Mouse (Mus musculus) gastrocnemius, postnatal 25 days (tissue): Measurements from ENCODE around the gene Ovca2. TPM values are rescaled to one million over a fixed set of nuclear protein-coding genes. Genes with fewer than 3 reads are reported as not detected.

Source experiments
- DNase-seq: peaks from one replicate; pipeline ENCODE4 v3.0.0; 2022
- total RNA-seq, 2 experiments: library from RNA; stranded (reverse); gene quantifications; 1 replicate in 1 of 2; 2 replicates in 1 of 2; pipeline ENCODE4 v1.2.3; 2021

Ovca2 gene
- total RNA-seq, 2 experiments from 2014 or later: 2.8 to 3.3 TPM

DNA sequence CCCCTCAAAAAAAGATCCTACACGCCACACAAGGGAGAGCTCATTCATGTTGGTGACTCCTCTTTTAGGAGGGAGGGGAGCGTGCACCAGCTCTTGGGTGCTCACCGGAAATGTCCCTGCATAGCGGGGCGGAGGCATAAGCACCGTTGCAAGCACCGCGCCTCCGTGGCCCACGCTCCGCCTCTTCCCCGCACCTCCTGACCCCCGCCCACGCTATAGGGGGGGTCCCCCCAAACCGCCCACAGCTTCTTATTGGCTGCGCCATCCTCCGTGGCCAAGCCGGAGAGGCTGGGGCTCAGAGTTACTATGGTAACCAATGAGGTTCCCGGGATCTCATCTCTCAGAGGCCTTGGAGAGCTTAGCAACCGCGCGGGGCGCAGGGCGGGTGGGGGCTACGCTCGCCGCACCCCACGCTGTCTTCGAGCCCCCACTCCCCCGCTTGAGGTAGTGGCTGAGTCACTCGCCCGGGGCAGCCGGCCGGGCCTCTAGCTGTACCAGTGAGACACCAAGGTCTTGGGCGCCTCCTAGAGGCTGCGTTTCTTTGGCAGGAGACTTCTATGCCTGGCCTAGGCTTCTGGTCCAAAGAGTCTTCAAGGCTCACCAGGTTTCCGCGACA is 8.4 kb downstream of the Ovca2 start:
- DNase-seq: peak; percentile 87

DNA sequence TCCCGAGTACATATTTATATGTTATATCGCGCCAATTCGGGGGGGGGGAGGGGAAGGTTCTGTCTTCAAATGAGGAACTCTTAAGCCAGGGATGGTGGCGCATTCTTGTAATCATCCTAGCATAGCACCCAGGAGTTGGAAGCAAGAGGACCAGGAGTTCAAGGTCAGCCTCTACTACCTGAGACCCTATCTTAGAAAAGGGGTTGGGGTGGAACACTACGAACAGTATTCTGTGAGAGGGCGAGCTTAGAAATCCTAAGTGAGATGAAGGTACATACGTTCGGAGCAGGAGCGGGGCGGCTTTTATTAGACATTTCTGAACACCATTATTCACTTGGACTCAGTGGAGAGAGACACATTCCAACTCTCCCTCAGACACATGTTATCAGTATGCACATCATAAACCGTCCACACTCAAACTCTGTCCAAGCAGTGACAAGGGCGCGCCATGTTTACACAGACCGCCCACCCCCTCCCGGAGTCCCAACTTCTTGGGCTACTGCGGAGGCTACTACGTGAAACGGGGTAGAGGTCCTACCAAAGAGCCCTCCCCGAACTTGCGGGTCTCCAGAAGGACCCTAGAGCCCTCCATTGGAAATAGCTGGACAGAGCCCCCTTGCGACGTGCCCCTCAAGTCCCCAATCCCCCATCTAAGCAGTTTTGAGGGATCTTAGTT is 9.1 kb downstream of the Ovca2 start, which contains the start of gene Hic1:
TSS of gene Hic1 (minus strand) at position 115 of the 676 bp plus-strand sequence.
- no peak for DNase-seq

DNA sequence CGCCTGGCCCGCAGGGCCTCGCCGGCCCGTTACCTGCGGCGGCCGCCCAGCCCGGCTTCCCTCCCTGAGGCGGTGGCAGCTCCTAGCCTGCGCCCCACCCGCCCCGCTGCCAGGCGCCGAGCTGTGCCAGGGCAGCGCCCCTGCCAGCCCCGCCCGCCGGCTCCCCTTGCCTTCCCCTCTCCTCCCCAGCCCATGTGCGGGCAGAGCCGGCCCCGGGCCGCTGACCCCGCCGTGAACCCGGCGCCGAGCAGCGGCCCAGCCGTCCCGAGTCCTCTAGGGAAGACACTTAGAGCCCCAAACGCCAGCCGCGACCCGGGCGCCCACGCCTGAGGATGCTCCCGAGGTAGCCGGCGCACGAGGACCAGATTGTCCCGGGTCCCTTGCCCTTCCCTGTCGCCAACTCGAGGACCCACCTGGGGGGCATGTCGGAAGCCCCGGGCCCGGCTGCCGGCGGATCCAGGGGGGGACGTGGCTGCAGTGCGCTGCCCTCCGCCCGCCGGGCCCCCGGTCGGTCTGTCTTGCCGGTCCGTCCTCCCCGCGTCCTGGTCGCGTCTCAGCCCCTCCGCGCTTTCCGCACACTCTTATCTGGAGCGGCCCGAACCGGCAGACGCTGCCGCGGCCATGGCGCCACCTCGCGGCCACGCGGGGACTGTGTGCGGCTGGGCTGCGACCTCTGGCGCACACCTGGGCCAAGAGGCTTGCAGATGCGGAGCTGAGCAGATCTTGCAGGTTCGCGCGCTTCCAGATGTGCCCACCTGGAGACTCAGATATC is 9.9 kb downstream of the Ovca2 start:
- peak; percentile 86 for DNase-seq

DNA sequence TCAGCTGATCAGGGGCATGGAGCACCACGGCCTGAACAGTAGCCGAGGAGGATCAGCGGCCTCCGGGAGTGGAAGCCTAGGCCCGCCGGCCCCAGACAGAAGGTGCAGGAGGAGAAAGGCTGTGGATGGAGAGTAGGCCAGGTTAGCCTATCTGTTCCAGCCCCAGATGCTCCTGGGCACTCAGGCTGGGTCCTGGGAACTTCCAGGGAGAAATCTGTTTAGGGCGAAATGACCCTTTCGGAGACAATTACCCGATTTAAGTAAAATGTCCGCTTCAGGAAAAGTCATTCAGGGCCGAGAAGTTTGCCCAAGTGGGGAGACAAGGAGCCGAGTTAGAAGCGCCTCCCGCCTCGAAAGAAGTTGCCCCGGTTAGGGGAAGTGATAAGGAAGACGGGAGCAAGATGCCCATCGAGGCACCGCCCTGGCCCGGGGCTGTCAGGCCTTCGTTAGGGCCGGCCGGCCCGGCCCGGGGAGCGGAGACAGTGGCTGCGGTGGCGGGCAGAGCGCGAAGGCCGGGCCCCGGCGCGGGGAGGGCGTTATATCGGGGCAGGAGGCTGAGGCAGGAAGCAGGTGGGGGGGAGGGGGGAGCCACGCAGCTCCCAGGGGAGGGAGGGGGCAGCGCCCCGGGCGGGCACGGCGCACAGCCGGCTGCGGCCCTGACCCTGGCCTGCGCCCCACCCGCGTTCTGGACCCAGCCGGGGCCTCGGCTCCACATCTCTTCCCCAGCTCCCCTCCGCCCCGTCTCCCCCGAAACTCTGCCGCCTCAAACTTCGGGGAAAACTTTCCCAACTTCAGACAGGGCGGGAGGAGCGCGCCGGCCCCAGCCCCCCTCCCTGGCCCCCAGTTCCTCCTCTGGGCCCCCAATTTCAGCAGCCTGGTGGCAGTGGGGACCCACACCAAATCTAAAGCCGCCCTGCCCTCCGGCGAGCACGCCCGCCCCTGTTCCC is 10.7 kb downstream of the Ovca2 start:
- DNase-seq: peak; percentile 70

DNA sequence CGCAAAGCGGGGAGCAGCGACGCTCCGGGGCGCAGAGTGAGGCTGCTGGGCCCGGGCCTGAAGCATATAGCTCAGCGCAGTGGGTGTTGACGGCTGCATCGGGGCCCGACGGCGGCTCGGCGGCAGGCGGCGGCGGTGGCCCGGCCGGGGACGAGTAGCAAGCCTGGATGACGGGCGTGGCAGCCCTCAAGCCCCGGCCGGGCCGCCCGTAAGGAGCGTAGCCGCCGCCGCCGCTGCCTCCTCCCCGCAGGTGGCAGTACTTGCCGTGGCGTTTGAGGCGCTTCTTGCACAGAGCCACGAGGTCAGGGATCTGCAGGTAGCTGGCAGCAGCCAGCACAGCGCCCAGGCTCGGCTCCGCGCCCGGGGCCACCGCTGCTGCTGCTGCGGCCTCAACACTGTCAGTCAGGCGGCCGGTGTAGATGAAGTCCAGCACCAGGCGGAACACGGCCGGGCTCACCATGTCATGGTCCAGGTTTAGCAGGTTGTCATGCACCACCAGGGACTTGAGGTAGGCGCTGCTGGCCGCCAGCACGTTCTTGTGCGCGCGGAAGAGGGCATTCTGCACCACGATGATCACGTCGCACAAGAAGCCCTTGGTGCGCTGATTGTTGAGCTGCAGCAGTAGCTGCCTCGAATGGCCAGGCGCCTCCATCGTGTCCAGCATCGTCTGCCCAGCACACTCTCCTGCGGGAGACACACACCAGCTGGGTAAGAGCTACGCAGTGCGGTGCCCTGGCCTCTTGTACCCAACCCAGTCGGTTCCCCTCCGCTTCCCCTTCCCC is 11.6 kb downstream of the Ovca2 start:
- peak; percentile 41 for DNase-seq

DNA sequence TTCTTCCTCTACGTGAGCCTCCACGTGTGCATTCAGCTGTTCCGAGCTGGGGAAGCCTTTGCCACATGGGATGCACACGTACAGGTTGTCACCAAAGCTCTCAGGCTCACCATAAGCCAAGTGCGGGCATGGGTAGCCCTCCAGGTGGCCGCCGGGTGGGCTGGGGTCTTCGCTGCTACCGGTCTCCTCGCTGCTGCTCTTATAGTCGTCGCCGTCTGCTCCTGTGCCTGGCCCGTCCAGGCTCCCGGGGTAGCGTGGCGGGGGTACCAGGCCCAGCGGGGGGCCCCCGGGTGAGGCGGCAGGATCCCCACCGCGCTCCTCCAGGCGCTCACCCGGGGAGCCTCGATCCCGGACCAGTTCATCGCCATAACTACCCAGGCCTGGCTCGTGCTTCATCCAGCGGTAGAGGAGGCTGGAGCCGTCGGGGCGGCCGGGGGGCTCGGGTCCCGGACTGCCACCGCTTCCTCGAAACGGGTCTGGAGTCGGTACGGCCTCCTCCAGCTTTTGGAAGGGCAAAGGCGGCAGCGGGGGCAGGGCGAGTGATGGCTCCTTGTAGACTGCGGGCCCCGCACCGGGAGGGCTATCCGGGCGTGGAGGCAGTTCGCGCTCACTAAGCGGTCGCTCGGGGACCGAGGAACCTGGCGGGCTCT is 12.3 kb downstream of the Ovca2 start:
- peak; percentile 27 for DNase-seq

DNA sequence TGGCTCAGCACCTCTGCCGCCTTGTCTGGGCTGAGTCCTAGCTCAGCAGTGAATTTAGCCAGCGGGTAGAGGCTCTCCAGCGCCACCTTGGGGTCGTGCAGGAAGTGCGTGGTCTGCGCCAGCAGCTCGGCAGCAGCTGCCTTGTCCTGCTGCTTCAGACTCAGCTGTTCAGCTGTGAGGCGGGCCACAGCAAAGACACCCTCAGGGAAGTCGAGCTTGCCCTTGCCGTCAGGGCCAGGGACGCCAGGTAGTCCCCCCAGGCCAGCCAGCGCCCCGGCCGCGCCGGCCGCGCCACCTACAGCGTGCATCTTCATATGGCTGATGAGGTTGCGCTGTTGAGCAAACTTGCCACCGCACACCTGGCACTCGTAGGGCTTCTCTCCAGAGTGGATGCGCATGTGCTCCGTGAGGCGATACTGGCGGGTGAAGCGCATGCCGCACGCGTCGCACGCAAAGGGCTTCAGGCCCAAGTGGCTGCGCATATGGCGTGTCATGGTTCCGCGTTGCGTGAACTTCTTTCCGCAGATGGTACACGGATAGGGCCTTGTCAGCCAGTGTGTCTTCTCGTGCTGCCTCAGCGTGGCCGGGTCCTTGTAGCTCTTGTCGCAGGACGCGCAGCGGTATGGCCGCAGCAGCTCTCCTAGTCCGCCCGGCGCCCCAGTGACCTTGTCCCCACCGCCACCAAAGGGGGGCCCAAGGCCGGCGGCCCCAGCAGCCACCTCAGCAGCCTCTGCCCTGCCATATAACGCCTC is 13.0 kb downstream of the Ovca2 start:
- DNase-seq: peak; percentile 79

DNA sequence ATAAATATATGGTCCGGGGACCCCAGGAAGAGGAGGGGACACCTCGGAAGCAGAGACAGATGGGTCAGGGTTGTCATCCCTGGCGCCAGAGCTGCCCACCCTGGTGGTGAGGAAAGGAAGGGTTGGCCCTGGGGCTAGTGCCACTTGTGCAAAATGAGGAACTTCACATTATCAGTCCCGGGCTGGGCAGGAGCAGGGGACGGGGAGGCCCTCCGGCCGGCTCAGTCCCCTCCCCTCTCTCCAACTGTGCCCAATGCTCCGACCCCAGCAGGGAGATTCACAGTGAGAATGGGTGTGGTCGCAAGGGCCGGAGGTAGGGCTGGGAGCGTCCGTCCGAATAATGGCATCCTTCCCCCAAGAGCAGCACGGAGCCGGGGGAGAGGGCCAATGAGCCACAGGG is 13.9 kb downstream of the Ovca2 start:
- no peak for DNase-seq

DNA sequence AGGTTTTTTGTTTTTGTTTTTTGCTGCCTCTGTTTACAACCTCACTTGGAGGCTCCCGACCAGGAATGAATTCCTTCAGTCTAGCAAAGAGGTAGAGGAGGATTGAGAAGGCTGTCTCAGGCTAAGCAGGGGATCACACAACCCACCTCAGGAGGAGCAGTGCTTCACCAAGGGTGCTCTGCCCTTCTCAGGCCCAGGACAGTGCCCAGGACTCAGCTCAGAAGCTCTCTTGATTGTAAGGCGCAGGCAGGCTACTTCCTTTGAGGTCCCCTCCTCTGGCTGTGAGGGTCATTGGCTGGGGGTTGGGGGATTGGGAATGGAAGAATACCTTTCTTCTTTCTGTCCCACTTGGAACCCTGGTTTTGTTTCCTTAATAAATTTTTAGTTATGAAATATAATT is 14.6 kb downstream of the Ovca2 start:
- no peak for DNase-seq

DNA sequence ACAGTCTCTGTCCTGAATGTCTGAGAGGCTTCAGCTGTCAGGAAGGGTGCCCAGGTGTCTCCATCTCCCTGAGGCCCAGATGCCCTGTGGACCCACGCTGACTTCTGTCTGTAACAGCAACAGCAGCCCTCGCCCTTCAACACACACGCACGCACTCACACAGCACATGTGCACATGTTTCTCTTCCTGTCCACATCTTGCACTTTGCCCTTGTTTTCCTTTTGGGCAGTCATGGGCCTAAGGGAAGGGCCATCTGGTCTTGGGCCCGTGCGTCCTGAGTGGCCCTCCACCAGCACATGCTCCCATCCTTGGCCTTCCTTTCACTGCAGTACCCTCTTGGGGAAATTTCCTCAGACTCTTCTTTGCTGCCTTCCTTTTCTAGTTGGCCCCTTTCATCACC is 15.3 kb downstream of the Ovca2 start:
- no peak for DNase-seq

DNA sequence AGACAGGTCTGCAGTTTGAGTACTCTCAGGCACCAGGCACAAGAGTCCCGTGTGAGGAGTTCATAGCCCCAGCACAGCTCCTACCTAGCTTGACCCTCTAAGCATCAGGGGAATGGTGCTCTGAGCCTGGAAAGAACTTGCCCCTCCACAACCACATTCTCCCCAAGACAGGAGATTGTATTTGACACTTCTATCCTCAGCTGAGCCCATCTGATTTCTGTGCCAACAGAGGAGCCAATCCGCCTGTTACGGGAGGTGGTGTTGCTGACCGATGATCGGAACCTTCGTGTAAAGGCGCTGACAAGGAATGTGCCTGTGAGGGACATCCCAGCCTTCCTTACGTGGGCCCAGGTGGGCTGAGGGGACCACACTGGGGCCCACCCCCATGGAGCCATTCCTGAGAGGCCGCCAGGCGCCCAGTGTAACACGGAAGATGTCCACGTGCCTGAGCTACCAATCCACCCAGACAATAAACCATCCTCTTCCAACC is 16.0 kb downstream of the Ovca2 start:
- no peak for DNase-seq

DNA sequence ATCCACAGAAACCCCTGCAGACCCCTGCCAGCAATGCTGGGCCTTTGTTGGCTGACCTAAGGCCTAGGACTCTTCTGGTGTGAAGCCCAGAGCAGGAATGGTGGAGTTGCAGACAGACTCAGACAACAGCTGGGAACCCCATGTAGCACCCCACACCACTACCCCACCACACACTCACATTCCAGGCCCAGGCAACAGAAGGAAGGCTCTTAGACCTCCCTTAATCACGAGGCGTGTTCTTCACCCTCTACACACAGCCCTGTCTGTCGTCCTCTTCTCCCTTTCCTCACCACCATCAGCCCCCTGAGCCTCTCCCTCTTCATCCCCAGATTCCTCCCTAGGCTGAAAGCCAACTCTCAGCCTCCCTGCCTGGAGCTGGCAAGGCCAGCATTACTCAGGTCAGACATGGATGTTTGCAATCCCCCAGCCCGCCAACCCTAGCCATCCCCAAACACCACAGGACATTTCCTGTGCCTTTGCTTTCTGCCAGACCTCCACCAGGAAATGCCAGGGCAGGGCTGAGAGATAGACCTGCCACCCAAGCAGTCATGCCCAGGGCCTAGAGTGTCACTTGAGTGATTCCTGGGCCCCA is 17.1 kb downstream of the Ovca2 start:
- DNase-seq: no peak

DNA sequence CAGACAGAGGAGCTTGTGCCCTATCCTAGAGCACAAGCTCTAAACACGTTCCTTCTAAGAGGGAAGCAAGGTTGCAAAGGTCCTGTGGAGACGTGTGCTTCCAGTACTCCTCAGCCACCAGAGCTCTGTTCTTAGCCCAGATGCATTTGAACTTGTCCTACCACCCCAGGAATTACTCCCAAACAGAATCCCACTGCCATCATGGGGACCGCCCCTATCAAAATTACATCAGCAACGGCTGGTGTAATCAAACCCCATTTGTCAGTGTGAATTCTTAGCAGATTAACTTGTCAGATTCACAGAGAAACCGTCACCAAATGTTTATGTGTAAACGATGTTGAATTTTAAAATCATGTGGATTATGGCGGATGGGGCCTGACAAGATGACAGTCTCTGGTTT is 17.7 kb downstream of the Ovca2 start:
- no peak for DNase-seq

DNA sequence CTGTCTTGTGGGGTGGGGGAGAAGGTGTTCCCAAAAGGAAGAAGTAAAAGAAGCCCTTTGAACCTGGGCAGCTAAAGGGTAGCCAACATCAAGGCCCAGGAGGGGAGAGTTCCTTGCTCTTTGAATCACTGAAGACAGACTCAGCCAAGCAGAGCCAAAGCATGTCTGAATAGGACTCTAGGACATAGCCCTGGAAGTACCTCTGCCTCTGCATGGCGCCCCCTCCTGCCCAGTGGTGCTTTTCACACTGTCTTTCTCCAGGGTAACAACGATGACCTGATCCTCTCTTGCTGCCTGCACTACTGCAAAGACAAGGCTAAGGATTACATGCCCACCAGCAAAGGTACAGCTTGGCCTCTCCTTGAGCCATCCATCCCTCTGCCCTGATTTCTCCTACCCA is 19.1 kb downstream of the Ovca2 start:
- no peak for DNase-seq

DNA sequence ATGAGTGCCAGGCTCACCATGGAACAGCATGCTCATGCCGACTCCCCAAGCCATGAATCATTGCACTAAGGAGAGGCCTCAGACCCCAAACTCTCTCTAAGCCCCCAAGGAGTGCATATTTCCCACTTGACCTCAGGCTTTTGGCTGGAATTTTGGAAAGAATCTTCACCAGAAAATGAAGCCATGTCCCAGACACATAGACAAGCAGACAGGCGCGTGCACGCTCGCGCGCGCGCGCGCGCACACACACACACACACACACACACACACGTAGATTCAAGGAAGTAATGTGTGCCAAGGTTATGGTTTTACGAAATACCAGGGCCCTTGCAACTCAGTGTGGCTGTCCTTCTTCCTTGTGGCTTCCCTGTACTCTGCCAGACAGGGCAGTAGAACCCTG is 20.2 kb downstream of the Ovca2 start:
- DNase-seq: no peak

DNA sequence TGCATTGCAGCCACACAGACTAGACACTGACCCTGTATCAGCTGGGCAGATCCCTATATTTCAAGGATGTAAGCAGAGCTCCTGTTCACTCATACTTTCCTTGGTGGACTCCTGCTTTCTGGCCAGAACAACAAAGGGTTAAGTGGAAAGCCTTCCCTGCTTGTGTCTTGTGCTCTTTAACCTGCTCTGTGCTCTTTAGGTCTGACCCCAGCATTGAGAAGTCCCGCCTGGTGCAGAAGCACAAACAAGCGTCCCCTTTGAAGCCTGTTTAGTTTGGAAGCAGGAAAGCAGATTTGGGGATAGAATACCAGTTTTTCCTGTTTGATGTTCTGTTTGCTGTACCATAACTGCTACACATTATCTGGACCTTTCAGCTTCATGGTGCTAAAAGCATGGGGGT is 20.7 kb downstream of the Ovca2 start:
- no peak for DNase-seq

DNA sequence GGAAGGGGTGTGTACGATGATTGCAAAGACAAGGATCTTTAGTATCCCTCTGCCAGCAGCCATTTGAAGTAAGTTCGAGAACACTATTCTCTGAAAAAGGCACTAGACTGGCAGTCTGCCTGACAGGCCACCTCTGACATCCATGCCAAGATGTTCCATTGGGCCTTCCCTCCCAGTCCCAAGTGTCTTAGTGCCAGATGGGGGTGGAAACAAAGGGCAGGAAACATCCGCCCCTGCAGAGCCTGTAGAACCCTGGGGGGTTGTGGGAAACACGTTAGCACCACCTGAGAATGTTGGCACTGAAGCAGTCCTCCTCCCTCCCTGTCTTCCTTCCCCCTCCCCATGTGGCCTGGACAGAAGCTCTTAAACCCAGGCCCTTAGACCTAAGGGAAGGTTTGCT is 21.6 kb downstream of the Ovca2 start:
- DNase-seq: no peak

DNA sequence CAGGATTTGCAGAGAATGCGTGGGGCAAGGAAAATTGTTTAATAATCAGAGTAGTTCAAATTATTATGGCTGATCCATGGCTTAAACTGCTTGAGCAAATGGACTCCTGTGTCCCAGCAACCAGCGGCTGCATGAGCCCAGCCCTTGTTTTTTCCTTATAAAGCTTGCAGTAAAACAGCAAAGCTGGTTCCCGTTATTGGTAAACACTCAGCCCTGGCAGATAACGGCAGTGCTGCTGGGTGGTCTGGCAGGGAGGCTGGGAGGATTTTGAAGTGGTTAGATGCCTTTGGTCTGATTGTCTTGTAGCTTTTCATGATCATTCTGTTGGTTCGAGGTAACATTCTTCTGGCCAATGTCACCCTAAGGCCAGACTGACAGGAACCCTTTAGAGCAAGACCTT is 22.2 kb downstream of the Ovca2 start:
- DNase-seq: no peak

DNA sequence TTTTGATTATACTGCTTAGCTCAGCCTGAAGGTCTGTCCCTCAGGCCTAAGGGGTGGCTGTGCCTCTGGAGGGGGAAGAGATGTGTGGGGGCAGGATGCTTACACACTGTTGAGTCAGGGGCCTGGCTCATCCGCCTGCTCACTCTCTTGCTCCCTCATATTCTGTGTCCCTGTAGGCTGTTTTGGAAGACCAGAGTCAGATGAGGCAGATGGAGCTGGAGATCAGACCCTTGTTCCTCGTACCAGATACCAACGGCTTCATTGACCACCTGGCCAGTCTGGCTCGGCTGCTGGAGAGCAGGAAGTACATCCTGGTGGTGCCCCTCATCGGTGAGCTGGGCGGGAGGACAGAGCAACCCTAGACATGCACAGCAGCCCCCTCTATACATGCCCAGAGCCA is 22.6 kb downstream of the Ovca2 start:
- DNase-seq: no peak
